Mouse (Mus musculus): ENCODE data around the gene Rora. TPM values are rescaled to one million over a fixed set of nuclear protein-coding genes. Genes with fewer than 3 reads are reported as not detected.

Rora gene
- polyA plus RNA-seq, 1 experiment = 0.86 TPM

DNA sequence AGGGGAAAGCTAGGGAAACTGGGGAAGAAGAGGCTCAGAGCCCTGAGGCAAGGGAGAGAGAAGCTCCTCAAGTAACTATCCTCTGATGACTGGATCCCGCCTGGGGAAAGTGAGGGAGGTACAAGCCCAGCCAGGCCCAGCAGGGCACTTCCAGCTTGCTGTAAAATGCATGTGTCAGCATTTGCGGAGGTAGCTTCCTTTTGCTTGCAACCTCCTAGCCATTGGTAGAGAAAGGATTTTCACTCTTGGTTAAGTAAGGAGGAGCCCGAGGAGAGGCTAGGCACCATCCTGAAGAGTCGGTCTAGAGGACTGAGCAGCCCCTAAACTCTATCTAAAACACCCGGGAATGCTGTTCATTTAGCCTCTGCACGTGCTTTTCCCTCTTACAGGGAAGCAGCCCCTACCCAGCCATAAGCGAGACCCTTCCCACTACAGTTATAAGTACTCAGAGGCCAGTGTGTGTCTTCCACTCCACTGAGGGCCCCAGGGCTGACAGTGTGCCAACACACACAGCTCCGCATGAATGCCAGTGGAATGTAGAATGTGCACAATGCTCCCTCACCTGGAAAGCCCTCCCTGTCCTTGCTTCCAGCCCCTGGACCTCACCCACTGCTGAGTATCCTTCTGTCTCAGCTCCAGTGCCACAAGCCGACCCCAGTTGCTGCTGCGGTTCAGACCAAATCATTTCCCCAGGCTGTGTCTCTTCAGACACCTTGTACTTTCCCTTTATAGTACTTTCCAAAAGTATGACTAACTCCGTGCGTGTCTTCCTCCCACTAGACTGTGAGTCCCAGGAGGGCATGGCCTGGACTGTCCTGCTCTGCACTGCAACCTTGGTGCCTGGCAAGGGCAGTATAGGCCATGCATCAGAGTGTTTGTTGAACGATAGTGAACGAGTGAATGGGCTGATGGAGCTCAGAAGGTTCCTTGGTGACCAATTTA lies 431.4 kb downstream of the Rora start:
- TF ChIP-seq POLR2A (IDR thresholded peaks at IDR 0.05; ENCODE audit: insufficient read length, low read depth) (no peak), MYOG (IDR thresholded peaks at IDR 0.05; ENCODE audit: control insufficient read depth in 1 of 3, insufficient read depth in 1 of 3, insufficient read length in 2 of 3, low read depth in 2 of 3) (no peak)
- Histone ChIP-seq H3K4me2 (ENCODE audit: low read depth) (no peak overlapping the region), H3ac (ENCODE audit: control insufficient read depth, insufficient read length) (no peak overlapping the region), H3K79me2 (ENCODE audit: control insufficient read depth, insufficient read depth) (no peaks in the 10 kb centered on the region), H3K36me3 (ENCODE audit: control insufficient read depth, insufficient read depth) (no peaks in the 10 kb centered on the region), H3K4me3 (no peak overlapping the region), H3K27me3 (ENCODE audit: control insufficient read depth, insufficient read depth, insufficient read length) (no peaks in the 10 kb centered on the region)

- no peak overlapping the region for H3K4me2 ChIP-seq (ENCODE audit: low read depth)
- peaks cover 6% of the 10 kb centered on the region for H3K27me3 ChIP-seq (ENCODE audit: control insufficient read depth, insufficient read depth, insufficient read length)
- no peak overlapping the region for H3ac ChIP-seq (ENCODE audit: control insufficient read depth, insufficient read length)
- no peaks in the 10 kb centered on the region for H3K36me3 ChIP-seq (ENCODE audit: control insufficient read depth, insufficient read depth)
- H3K4me3 ChIP-seq = no peak overlapping the region
- TF ChIP-seq USF1 (IDR thresholded peaks at IDR 0.05; ENCODE audit: low read depth) = no peak
- no peak for TF ChIP-seq POLR2A (IDR thresholded peaks at IDR 0.05; ENCODE audit: insufficient read length, low read depth)
- TF ChIP-seq MYOD1 (IDR thresholded peaks at IDR 0.05; ENCODE audit: control insufficient read depth in 1 of 3, insufficient read length in 2 of 3, low read depth in 2 of 3) = no peak
- TF ChIP-seq POLR2AphosphoS2 (IDR thresholded peaks at IDR 0.05; ENCODE audit: insufficient read length, low read depth) = no peak
- no peak for TF ChIP-seq CEBPB (IDR thresholded peaks at IDR 0.05; ENCODE audit: insufficient read depth, poor library complexity, severe bottlenecking)
- TF ChIP-seq MAX (IDR thresholded peaks at IDR 0.05; ENCODE audit: low read depth) = no peak
- no peak for TF ChIP-seq TCF3 (IDR thresholded peaks at IDR 0.05; ENCODE audit: insufficient read length, low read depth)
- TF ChIP-seq E2F4 (IDR thresholded peaks at IDR 0.05; ENCODE audit: insufficient read depth) = no peak
- no peak for TF ChIP-seq SRF (IDR thresholded peaks at IDR 0.05; ENCODE audit: control insufficient read depth, insufficient read length, low read depth)
- no peak for TF ChIP-seq REST (IDR thresholded peaks at IDR 0.05; ENCODE audit: insufficient read depth, insufficient read length)
- no peak for TF ChIP-seq MYOG (IDR thresholded peaks at IDR 0.05; ENCODE audit: control insufficient read depth in 1 of 3, insufficient read depth in 1 of 3, insufficient read length in 2 of 3, low read depth in 2 of 3)
- TF ChIP-seq TCF12 (IDR thresholded peaks at IDR 0.05; ENCODE audit: insufficient read depth, poor library complexity, severe bottlenecking) = no peak
- no peaks in the 10 kb centered on the region for H3K79me2 ChIP-seq (ENCODE audit: control insufficient read depth, insufficient read depth)
Observed at GRCm38 (mm10) chr9:69086844-69087243, 433.3 kb downstream of the Rora start.

GRCm38 (mm10) chr9:69087325-69087724 lies 433.7 kb downstream of the Rora start:
- no peak overlapping the region for H3K4me3 ChIP-seq
- peaks cover 7% of the 10 kb centered on the region for H3K27me3 ChIP-seq (ENCODE audit: control insufficient read depth, insufficient read depth, insufficient read length)
- H3K4me2 ChIP-seq (ENCODE audit: low read depth) = no peak overlapping the region
- no peaks in the 10 kb centered on the region for H3K36me3 ChIP-seq (ENCODE audit: control insufficient read depth, insufficient read depth)
- no peak overlapping the region for H3ac ChIP-seq (ENCODE audit: control insufficient read depth, insufficient read length)
- TF ChIP-seq E2F4 (IDR thresholded peaks at IDR 0.05; ENCODE audit: insufficient read depth) (no peak), MYOD1 (IDR thresholded peaks at IDR 0.05; ENCODE audit: control insufficient read depth in 1 of 3, insufficient read length in 2 of 3, low read depth in 2 of 3) (no peak), TCF12 (IDR thresholded peaks at IDR 0.05; ENCODE audit: insufficient read depth, poor library complexity, severe bottlenecking) (no peak), POLR2A (IDR thresholded peaks at IDR 0.05; ENCODE audit: insufficient read length, low read depth) (no peak), MYOG (IDR thresholded peaks at IDR 0.05; ENCODE audit: control insufficient read depth in 1 of 3, insufficient read depth in 1 of 3, insufficient read length in 2 of 3, low read depth in 2 of 3) (no peak), MAX (IDR thresholded peaks at IDR 0.05; ENCODE audit: low read depth) (no peak), REST (IDR thresholded peaks at IDR 0.05; ENCODE audit: insufficient read depth, insufficient read length) (no peak), USF1 (IDR thresholded peaks at IDR 0.05; ENCODE audit: low read depth) (no peak), TCF3 (IDR thresholded peaks at IDR 0.05; ENCODE audit: insufficient read length, low read depth) (no peak), CEBPB (IDR thresholded peaks at IDR 0.05; ENCODE audit: insufficient read depth, poor library complexity, severe bottlenecking) (no peak), SRF (IDR thresholded peaks at IDR 0.05; ENCODE audit: control insufficient read depth, insufficient read length, low read depth) (no peak), POLR2AphosphoS2 (IDR thresholded peaks at IDR 0.05; ENCODE audit: insufficient read length, low read depth) (no peak)
- no peaks in the 10 kb centered on the region for H3K79me2 ChIP-seq (ENCODE audit: control insufficient read depth, insufficient read depth)

DNA sequence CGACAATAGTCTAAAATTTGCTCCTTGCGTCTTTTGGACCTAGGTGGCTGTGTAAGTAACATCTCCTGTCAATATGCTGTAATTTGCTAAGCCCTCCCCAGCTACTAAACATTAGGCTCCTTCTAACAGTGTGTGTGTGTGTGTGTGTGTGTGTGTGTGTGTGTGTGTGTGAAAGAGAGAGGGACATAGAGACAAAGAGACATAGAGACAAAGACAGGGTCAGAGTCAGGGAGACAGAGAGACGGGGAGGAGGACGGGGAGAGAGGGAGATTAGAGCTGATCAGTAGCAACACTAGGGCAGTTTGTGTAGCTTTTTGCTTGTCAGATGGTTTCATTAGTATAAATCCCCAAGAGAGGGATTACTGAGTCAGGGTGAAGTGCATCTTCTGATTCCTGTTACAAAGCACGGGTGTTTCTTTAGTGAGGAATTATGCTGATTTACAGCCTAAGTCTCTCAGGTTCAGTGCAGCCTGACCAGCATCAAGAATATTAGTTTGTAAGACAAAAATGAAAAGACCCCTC lies 437.2 kb downstream of the Rora start:
- H3K36me3 ChIP-seq (ENCODE audit: control insufficient read depth, insufficient read depth) = no peaks in the 10 kb centered on the region
- no peak overlapping the region for H3K4me3 ChIP-seq
- no peak for TF ChIP-seq TCF12 (IDR thresholded peaks at IDR 0.05; ENCODE audit: insufficient read depth, poor library complexity, severe bottlenecking)
- no peak for TF ChIP-seq MYOD1 (IDR thresholded peaks at IDR 0.05; ENCODE audit: control insufficient read depth in 1 of 3, insufficient read length in 2 of 3, low read depth in 2 of 3)
- TF ChIP-seq USF1 (IDR thresholded peaks at IDR 0.05; ENCODE audit: low read depth) = no peak
- TF ChIP-seq SRF (IDR thresholded peaks at IDR 0.05; ENCODE audit: control insufficient read depth, insufficient read length, low read depth) = no peak
- no peak for TF ChIP-seq MAX (IDR thresholded peaks at IDR 0.05; ENCODE audit: low read depth)
- H3ac ChIP-seq (ENCODE audit: control insufficient read depth, insufficient read length) = no peak overlapping the region
- H3K27me3 ChIP-seq (ENCODE audit: control insufficient read depth, insufficient read depth, insufficient read length) = peaks cover 21% of the 10 kb centered on the region
- no peaks in the 10 kb centered on the region for H3K79me2 ChIP-seq (ENCODE audit: control insufficient read depth, insufficient read depth)
- H3K4me2 ChIP-seq (ENCODE audit: low read depth) = no peak overlapping the region
